Mouse (Mus musculus) adrenal gland, adult 18-20 months (tissue): ENCODE data around the gene Cdca5. TPM values are rescaled to one million over a fixed set of nuclear protein-coding genes. Genes with fewer than 3 reads are reported as not detected.
A peak's percentile ranks its signal among the peaks of the same experiment; 100 is the strongest.
"Not testable (repeated sequence)": the region's sequence is repeated elsewhere in the genome, so short reads cannot be mapped to it uniquely, and the experiment has no call there.

Experiments
- DNase-seq, 2 experiments: peaks; one replicate each; pipeline ENCODE4 v3.0.0; 2021 to 2022; ENCODE audit warnings: low spot score in 2 of 2
- total RNA-seq, 2 experiments: library from RNA; stranded (reverse); gene quantifications; 1 replicate in 1 of 2; 2 replicates in 1 of 2; pipeline ENCODE4 v1.2.3; 2021

The Cdca5 gene
- total RNA-seq, 2 experiments from 2014 or later: 0.58 to 0.60 TPM

DNA sequence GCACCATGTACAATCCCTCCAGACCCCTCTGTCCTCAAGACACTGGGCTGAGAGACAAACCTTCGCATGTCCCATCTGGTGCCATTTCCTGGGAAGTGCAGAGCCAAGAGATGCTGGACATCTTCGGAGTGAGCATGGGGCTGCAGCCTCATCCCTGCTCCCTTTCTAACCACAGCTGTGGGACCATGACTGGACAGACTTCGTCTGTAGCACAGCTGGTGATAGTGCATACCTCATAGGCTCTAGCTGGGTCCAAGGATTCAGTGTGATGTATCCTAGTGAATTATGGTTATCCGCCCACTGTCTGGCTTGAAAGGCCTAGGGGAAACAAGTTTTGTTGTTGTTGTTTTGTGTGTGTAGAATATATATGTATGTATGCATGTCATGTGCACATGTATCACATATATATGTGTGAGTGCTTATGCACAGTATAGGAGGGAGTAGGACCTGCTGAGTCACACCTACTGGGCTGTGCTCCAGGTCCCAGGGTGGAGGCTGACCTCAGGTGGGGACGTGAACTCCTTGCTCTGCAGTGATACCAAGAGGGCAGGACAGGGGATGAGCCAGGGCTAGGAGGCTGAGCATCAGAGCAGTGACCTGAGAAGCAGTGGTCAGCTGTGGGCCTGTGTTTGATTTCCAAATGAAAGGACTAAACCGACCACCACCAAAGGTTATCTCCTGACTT, 17.5 kb downstream of the Cdca5 start:
- no peak for DNase-seq

DNA sequence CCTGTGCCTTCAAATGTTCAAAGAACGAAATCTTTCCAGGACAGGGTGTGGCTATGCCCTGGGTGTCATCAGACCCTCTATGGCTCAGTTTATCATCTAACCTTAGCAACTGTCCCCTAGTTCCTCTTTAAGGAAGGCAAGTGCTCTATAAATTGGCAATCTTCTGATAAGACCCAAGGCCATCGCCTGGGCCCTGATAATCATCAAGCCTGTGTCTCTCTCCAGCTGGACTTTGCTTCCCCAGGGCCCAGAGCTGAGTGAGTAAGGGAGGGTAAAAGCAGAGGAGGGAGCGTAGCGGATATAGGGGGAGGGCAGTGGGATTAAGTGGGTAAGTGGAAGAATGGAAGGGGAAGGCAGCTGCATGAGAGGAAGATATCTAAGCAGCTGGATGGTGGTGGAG, 19.7 kb downstream of the Cdca5 start:
- DNase-seq: no peak

DNA sequence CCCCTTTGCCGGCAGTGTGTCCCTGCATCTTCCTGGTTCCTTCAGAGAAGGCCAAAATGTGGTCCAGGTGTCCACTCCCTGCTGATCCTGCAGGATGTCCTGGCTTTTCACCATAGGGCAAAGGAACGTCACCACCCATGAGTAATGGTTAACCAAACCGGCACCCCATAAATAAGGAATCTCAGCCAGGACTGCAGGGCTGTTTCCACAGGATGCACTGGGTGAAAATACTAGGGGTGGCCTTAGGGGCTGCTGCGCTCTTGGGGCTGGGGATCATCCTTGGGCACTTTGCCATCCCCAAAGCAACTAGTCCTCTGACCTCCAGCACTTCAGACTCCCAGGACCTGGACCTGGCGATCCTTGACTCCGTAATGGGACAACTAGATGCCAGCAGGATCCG, 20.8 kb downstream of the Cdca5 start, which contains the start of gene Naaladl1:
Gene Naaladl1 (plus strand): TSS at position 197 of the 400 bp plus-strand sequence.
- DNase-seq: no peak

DNA sequence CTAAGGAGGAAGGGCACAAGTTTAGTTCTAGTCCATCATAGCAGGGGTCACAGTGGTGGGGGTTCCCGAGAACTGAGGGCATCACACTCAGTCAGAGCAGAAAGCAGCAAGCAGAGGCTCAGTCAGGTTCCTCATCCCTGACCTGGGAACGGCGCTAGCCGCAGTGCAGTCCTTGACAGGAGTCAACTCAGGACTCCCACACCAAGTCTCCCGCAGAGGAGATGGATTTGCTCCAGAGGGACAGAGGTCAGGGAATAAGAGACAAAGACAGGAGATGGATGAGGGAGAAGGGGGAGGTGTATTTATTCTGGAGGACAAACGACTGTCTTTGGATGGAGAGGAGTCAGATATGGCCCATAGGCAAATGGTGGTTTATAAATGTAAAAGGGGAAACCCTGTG, 28.3 kb downstream of the Cdca5 start:
- no peak for DNase-seq

DNA sequence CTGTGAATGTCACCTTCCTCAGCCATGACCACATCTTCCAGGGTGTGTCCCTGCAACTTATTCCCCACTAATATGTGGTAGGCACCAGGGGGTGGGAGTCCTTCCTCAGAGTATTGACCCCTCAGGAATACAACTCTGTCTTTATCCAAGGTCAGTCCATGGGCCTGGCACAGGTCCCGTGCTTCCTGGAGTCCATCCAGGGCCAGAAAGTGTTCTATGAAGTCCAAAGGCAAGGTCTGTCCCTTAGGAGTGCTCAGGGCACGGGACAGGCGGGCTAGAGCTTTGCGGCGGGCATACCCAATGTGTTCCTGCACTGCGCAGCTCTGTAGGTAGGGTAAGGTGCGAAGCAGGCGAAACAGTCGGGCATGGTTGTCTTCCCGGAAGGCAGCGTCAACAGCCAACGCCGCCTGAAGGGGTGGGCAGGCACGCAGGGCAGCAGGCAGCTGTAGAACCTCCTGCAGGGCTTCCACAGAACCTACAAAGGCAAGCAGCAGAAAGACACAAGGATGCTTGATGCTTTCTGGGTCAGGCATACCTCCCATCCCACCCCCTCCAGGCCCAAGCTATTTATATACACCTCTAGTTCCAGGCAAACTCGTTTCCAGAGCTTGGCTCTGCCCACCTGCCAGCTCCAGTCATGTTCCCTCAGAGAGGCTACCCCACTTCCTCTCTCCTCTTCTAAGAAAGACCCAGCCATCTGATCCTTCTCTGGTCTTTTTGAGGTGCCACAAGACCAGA, 31.5 kb downstream of the Cdca5 start:
- no peak for DNase-seq

DNA sequence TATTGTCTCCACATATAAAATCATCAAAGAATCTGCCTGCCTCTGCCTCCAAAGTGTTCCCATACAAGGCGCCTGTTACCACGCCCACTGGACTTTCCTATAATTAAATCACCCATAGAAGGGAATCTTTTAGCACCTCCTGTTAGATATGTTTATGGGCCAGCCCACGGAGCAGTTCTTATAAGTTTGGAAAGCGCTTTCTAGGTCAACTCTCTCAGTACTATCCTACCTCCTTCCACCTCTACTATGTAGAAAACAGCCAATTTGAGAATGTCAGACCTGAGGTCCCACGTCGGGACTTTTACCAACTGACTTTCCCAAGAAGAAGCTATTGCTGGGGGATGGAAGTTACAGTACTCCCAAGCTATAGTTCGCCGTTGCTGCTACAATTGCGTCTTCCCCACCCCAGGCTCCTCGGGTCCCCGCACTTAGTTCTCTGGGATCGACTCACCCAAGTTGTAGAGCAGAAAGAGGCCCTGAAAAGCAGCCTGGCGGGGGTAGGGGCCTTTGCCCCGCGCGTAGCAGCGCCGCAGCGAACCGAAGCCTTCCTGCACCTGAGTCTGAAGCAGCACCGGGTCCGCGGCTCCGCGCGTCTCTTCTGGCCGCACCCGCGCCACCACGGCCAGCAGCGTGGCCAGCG, 32.7 kb downstream of the Cdca5 start:
- DNase-seq: peak in 1 of 2 experiments; percentile 61

DNA sequence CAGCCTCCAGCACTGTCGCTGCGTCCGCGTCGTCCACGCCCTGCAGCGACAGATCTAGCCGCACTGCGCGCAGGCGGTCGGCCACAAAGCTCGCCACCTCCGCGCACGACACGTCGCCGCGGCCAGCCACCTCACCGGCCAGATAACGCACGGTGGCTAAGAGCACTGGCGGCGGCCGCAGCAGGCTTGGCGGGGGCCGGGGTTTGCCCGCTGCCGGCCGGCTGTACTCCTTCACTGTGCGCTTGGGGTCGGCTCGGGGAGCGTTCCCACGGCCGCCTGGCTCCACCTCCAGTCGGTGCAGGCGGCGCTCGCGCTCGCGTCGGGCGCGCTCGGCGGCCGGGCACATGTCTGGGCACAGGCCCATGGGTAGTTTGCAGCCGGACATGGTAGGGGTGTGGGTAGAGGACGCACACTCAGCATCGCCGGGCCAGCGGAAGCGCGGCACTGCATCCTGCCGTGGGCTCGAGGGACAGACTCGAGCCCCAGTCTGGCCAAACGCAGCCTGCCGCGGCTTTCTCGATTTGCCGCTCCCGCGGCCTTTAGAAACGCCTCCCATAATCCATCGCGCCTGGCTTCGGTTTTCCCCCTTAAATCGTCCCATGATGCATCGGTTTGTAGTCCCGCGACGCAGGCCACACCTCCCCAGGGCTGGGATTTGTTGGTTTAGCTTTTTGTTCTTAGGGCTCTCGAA, 33.3 kb downstream of the Cdca5 start, which contains the start of gene Sac3d1:
Gene Sac3d1 (minus strand): TSS at position 665 of the 691 bp plus-strand sequence.
- peak; percentile 82 to 84 for DNase-seq

DNA sequence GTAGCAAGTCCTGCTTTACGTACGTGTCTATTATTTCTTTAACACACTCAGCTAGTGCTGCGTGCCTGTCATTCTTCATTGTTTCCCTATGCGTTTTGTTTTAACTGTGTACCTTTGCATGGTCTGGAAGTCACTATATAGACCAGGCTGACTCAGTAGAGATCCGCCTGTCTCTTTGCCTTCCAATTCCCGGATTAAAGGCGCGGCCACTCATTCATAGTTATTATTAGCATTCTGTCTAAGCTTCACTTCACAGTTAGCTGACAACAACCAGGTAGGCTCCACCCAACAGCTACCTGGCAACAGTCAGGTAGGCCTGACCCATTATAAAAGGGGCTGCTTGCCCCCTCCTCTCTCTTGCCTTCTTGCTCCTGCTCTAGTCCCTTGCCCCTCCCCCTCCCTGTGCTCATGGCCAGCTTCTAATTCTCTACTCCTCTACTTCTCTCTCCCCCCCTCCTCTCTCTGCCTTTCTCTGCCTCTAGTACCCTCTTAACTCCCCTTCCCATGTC, 33.9 kb downstream of the Cdca5 start:
- DNase-seq: no peak

DNA sequence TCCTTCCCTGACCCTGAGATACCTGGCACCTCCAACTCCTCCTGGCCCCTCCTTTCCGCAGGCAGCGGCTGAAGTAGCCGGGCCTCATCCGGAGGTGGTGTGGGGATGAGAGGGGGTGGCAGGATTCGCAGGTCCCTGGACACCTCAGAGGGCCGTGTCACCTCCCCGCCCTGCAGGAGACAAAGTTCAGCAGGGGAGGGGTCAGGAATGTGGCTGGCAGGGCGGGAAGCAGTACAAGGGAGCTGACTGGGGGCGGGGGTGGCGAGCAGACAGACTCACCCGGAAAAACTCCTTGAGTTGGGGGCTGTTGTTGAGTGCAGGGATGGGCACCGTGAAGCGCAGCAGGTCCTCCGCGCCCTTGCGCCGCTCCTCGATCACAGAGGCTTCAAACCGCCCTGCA, 37.0 kb downstream of the Cdca5 start:
- no peak for DNase-seq

DNA sequence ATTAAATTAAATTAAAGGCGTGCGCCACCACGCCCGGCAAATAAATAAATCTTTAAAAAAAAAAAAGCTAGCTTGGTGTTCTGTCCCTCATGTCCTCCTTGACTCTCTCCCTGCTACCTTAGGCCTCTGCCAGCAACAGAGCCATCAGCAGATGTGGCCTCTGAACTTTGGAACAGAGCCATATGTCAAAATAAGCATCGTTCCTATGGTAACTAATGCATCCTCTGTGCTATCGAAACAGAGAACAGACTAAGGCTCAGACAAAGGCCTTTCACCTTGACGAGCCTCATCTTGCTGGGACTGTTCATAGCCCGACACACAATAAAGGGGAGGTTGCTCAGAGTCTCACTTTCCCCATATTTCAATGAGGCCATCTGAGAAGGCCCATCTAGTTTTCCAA, 38.5 kb downstream of the Cdca5 start:
- DNase-seq: no peak

DNA sequence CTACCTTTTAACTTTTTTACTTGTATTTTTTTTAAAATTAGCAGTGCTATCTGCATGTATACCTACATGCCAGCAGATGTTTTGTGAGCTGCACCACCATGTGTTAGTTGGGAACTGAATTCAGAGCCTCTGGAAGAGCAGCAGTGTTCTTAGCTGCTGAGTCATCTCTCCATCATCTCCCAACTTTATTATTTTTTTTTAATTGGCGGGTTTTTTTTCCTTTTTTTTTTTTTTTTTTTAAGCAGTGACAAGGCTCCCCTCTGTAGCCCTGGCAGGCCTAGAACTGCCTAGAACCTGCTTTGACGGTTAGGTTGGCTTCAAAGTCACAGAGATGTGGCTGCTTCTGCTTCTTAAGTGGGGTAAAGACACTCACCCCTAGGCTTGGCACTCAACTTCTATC, 40.1 kb downstream of the Cdca5 start:
- no peak for DNase-seq

DNA sequence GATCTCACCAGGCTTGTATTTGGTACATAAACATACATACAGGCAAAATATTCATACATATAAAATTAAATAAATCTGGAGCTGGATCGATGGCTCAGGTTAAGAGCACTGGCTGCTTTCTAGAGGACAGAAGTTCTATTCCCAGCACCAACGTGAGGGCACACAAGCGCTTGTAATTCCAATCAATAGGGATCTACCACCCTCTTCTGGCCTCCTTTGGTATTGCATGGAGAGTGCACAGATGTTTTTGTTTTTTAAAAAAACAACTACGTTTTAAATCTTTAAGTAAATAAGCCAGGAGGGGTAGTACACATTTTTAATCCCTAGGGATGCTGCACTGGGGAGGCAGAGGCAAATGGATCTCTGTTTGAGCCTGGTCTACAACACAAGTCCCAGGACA, 41.5 kb downstream of the Cdca5 start:
- peak; percentile 51 to 55 for DNase-seq

DNA sequence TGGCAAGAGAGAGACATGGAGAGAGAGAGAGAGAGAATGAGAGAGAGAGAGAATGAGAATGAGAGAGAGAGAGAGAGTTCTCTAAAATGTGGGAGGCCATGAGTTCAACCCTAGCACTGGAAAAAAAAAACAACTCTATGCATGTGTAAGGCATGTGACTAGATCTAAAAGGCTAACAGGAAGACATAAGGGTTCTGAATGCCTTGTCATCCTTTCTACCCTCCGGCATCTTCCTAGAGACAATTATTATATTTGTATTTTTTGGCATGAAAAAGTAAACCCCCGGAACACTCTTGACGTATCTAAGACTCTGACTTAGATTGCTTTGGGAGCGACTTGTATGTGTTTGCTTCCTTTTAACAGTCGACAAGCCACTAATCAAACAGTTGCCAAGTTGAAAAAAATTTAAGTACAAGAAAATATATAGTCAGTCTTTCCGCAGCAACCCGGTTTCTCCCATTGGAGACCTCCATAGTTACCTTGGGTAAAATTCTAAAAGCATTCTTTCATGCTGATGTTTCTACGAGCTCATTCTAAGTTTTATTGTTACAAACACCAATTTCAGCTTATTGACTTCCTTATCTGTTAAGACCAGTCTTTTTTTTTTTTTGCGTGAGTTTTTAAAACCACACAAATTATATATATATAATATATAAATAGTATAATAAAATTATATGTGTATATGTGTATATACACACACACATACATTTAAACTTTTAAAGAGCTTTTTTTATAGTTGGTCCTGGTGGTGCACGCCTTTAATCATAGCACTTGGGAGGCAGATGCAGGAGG, 42.2 kb downstream of the Cdca5 start:
- no peak for DNase-seq

DNA sequence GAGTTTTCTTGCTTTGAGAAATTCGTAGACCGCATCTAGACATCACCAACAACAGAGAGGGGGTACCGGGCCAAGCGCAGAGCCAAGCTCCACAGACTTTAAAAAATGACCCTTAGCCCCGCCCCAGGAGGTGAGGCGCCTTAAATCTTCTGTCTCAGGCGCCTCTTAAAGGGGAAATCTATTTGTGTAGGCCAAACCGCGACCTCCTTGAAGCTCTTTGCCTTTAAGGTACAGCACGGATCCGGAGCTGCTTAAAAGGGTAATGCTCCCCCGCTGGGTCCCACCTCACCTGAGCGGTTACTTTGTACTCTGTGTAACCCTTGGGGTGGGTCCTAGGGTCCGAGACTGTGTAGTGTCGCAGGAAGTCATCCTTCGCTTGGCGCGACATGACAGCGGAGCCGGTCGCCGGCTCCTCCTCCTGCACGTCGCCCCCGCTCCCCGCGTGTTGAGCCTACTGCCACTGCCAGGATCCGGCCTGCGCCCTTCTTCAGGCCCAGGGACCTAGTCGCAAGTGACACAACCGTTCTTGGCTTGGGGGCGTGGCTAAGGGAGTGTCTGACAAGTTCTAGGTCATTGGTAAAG, 43.1 kb downstream of the Cdca5 start, which contains the start of gene Snx15:
Gene Snx15 (minus strand): TSS at position 545 of the 582 bp plus-strand sequence.
- peak; percentile 88 to 93 for DNase-seq

DNA sequence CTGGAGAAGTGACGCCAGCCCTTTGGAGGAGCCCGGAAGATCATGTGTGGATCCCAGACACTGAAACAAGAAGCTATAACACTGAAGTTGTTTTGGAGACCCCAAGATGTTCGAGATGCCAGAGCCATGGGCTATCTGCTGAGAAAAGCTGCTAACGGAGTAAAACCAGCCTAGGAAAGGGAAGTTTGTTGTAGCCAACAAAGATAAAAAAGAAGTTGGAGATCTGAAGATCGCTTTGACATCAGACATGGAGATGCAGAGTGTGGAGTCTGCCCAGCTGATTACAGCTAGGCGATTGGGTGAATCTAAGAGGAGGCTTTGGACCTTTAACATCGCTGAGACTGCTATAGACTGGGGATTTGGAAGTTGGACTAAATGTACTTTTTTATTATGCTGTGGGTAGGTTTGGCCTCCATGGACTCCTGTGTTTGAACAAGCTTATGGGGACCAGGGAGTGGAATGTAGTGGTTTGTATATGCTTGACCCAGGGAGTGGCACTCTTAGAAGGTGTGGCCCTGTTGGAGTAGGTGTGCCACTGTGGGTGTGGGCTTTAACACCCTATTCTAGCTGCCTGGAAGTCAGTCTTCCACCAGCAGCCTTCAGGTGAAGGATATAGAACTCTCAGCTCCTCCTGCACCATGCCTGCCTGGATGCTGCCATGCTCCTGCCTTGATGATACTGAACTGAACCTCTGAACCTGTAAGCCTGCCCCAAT, 45.8 kb downstream of the Cdca5 start:
- not testable (repeated sequence) for DNase-seq

DNA sequence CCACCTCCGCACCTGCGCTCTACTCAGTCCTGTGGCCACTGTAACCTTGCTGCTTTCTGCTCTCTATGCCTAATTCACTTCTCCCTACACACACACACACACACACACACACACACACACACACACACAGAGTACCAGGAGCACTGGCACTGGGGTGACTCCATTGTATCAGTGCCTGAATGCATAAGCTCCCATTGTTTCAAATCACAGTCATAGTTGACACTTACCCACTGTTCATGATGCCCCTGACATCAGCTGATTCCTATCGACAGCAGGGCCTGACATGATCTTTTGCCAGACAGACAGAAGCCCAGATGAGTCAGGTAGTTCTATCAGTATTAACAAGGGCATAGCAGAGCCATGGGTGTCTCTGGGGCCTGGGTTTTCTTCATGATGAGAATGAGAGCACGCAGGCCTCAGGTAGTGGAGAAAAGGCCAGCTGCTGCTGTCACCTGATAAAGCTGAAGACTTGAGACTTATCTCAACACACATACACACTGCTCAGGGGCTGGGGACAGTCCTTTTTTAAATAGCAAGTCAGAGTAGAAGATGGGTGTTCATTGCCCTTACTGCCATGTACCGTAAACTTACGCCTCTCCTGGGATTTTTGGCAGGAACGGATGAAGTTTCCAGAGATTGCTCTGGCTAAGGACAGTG, 47.5 kb downstream of the Cdca5 start:
- no peak for DNase-seq

DNA sequence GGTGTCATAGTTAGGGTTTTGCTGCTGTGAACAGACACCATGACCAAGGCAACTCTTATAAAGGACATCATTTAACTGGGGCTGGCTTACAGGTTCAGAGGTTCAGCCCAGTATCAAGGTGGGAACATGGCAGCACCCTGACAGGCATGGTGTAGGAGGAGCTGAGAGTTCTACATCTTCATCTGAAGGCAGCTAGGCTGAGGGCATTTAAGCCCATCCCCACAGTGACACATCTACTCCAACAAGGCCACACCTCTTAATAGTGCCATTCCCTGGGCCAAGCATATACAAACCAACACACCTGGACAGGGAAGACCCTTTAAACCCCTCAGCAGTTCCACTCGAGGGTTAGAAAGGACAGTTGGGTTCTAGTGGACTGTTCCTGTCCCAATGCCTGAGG, 48.4 kb downstream of the Cdca5 start:
- DNase-seq: not testable (repeated sequence)

DNA sequence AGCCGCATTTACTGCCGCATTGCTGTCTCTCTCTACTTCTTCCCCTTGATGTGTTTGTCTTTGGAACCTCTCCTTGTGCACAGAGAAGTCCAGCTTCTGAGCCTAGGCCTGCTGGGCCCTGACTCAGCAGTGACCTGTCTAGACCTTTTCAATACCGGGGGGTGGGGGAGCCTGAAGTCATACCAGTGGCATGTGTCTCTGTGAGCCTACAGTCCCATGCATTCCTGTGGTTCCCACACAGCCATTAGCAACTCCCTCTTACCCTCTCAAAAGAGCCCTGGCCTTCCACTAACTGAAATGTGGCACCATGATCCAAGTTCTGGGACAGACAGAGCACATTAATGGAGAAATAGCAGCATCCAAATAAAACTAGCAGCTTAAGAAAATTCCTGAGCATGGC, 51.6 kb downstream of the Cdca5 start:
- DNase-seq: no peak

DNA sequence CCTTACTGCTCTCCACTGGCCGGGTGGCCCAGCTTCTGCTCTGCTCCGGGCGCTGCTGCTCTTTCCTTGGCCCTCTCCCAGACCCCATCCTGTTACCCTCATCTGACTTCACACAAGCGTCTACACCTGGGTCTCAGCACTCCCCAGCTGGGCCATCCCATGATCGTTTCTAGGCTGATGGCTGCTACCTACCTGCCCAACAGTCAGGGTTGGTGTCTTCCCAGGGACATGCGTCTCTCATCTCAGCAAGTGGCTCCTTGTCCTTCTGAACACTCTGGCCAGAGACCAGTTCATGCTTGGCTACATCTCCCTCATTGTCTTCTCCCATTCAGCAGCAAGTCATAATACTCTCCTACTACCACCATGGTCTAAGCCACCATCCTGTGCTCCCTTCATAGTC, 54.9 kb downstream of the Cdca5 start:
- no peak for DNase-seq
